Mouse (Mus musculus) kidney, adult 8-10 months (tissue): Measurements from ENCODE around the gene Treml2.
"Not testable (repeated sequence)": the region's sequence is repeated elsewhere in the genome, so short reads cannot be mapped to it uniquely, and the experiment has no call there.

Experiments
- DNase-seq, 2 experiments: peaks; one replicate each; pipeline ENCODE4 v3.0.0; 2022

Treml2 gene

DNA sequence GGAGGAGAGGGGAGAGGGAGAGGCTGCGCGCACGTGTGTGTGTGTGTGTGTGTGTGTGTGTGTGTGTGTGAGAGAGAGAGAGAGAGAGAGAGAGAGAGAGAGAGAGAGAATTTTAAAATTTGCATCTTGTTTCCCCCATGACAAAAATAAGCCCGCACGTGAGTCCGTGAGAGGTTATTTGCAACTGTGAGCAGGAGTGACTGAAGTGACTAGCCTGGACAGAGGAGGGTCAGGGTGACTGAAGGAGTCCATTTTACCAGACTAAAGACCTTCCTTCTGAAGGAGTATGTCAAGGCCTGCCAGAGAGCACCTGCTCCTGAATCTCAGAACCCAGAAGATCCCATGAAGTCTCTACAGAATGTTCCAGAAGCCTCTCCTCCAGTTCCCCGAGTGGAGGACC is 458 bp downstream of the Treml2 start:
- DNase-seq: no peak

DNA sequence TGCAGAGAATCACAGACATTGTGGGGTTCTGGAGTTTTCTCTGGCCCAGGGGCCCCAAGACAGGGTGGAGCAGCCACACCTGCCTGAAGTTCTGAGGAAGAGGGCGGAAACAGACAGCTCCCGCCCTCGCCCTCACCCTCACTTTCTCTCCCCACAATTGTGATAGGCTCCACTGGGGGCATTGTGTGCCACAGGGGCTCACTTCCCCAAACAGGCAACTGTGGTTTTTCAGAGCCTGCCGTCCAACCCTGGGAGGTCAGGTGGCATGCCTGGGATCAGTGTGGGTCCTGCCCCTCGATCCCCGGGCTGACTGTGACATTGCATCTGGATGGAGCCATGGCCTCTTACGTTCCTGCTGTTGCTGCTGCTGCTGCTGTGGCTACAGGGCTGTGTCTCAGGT is 901 bp downstream of the Treml2 start:
- DNase-seq: no peak

DNA sequence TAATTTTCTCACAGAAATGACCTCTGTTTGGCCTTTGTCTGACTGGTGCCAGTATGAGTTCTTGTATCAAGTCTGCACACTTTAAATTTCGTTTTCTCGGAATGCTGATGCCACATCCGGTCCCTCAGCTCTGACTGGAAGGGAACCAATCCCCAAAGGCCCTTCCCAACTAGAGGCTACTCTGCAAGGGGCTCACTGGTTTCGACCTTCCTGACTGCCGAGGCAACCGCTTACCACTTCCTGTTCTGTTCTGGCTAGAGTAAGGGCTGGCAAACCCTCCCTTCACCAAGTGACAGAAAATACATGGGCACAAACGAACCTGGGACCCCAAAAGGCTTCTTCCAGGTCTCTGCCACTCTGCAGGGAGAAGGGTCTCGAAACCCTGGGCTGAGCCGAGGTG is 1.6 kb downstream of the Treml2 start:
- DNase-seq: no peak

DNA sequence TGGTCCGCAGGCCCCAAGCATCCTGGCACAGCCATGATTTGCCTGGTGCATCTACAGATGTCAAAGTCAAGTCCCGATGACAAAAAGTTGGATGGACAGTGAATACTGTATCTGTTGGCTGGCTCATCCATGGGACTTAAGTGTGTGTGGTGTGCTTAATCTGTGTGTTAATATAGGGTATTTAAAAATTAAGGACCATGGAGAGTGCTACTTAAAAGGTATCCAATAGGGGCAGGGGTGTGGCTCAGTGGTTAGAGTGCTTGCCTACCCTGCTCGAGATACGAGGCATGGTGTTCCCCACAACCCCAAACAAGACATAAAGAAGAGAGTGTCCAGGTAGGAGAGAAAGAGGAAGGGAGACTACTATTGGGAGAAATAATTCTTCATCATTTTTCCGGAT is 2.5 kb downstream of the Treml2 start:
- DNase-seq: no peak

DNA sequence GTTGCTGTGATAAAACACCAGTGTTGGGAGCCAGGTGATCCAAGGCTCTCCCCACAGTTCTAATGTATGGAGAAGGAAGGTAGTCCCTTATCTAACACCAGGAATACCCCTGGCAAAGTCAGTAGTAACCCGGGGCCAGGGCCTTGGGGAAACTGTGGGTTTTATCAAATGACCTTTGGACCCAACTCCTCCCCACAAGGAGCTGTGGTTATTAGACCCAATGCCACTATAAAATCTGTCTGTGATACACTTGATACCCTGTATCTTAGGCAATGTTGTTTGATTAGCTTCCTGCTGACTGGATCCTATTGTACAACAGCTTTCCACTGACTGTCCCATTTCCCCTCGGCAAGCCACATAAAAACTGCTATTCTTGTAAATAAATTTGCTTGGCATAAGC is 12.8 kb downstream of the Treml2 start:
- DNase-seq: no peak

DNA sequence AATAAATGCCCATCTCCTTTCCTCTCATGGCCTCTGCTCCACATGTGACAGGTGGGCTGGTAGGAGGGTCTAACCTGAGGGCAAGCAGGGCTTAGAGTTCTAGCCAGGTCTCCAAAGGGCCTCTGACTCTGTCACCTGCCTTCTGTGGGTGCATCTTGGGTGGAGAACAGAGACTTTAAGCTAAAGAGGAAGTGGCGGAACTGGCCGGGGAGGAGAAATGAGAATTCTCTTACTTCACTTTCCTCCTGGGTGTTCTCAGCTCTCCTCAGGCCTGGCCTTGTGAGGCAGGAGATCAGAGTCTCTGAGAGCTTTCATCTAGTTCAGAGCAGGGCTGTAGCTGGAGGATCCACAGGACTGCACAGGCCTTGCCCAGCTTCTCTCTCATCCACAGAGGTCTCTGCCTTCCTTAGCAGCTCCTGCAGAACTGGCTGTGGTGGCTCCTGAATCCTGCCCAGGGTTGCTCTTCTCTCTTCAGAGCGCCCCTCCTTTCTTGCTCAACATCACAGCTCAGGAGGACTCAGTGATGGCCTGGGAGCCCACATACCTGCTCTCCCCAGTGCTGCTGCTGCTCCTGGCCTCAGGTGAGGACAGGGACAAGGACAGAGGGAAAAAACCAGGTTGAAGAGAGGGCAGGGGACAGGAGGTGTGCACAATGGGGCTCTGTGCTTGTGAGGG is 16.7 kb downstream of the Treml2 start, which contains the start of gene B430306N03Rik:
Gene B430306N03Rik, plus strand, starts transcription at position 237 of the 675 bp plus-strand sequence.
- DNase-seq: not testable (repeated sequence)

DNA sequence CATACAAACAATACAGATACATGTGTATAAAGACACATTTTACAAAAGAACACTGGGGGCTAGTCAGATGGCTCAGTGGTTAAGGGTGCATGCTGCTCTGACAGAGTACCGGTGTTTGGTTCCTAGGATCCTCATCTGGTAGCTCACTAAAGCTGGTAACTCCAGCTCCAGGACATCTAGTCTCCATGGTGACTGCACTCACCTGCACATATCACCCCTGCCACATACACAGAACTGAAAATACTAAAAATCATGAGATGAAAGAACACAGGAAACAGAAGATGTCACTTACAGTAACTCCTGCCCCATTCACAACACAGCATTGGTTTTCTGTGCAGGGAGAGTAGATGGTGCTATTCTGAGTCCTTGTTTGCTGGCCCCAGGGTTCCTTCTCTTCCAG is 19.4 kb downstream of the Treml2 start:
- no peak for DNase-seq

DNA sequence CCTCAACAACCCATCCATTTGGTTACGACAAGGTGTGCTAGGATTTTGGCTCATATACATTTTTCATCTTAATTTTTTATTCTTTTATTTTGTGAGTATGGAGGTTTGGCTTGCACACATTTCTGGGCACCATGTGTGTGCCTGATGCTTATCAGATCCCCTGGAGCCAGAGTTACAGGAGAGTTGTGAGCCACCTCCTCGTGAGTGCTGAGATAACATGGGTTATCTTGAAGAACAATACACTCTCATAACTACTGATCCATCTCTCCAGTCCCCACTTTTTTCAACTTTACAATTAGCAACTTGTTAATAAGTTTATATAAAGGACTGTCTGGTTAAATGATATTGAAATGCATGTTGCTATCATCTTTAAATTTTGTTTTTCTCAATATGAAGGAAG is 22.0 kb downstream of the Treml2 start:
- DNase-seq: no peak

DNA sequence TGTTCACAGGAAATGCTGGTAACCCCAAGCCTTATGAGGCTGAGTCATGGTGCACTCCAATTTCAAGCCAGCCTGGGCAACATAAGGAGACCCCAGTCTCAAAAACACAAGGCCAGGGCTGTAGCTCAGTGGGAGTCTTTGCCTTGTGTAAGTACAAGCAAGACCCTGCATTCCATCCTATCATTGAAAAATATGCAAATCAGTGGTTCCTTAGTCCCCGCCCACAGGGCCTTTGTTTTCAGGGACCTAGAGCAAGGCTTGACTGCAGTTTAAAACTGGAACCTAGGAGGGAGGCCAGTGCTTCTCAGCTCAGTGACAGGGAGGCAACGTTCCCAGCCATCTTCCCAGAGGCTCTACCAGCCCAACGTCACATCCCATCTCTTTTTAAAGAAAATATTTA is 23.9 kb downstream of the Treml2 start:
- DNase-seq: no peak

DNA sequence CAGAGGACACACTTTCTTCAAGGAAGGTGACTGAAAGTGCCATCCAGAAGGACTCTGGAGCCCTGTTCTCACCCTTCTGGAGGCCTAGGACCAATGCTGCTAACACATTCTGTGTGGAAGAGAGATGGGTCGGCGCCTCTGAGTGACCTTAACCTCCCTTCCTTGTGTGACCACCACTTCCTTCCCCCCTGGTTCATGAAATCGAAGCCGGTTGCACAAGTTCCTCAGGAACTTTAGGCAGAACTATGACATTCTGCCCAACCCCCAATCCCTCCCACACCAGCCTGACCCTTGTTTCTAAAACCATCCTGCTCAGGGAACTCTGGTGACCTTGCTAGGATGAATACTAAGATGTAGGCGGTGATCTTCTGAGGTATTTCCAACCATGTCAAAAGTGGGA is 25.0 kb downstream of the Treml2 start:
- DNase-seq: no peak

DNA sequence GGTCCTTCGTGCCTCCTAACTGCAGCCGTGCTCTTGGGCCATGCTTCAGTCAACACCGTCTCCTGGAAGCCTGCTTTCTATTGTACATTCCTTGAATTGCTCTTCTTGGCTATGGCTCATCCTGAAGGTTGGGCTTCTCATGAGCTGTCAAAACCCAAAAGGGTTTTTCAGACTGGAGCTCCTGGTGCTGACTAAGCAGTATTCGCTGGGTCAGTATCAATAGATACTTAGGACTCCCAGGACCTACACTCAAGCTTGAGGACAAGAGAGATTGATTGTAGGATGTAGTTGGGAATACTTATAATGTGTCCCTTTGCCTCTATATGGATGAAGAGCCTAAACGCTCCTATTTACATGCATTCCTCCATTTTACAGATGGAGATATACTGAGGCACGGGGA is 25.8 kb downstream of the Treml2 start:
- DNase-seq: no peak

DNA sequence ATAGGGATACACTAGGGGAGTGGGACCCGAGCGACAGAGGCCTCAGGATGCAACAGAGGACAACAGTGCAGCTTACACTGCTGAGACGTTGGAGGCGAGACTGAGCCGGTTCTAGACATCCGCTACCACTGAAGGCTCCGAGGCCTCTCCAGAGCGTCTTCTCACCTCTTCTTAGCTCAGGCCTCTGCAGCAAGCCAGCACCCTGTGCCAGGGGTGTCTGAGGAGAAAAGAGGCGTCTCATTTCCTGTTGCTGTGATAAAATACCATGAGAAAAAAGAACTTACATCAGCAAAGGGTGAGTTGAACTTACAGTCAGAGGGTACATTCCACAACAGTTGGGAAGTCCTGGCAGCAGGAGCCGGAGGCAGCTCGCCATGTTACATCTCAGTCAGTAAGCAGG is 26.3 kb downstream of the Treml2 start:
- DNase-seq: no peak

DNA sequence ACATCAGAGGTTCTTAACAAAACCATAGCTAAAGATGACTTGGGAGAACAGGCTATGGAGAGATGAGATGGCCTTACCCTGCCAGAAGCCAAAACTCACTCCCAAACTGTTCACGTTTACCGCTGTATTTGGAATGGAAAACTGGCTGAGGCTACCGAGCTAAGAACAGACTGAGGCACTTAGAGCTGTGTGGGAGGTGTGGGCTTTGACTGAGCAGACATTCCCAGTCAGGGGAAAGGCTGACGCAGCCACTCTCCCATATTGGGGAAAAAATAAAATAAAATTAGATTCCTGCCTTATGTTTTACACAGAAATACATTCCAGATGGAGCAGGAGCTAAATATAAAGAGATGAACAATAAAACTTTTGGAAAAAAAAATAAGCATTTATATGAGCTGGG is 27.4 kb downstream of the Treml2 start:
- no peak for DNase-seq

DNA sequence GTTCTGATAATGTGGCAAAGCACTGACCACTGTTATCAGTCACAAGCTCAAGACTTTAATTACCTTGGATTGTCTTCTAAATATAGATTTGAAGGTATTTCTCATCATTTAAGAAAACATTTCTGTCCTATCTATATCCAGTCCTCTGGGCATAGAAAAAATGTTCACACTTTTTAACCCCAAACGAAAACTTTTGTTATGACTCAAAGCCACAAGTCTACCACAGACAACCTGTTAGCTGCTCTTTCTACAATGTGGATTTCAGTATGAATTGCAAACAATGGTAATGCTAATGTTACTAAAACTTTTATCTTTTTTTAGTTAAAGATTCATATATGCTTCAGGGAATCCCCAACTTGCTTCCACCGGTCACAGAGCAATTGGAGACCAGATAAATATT is 33.2 kb downstream of the Treml2 start:
- no peak for DNase-seq

DNA sequence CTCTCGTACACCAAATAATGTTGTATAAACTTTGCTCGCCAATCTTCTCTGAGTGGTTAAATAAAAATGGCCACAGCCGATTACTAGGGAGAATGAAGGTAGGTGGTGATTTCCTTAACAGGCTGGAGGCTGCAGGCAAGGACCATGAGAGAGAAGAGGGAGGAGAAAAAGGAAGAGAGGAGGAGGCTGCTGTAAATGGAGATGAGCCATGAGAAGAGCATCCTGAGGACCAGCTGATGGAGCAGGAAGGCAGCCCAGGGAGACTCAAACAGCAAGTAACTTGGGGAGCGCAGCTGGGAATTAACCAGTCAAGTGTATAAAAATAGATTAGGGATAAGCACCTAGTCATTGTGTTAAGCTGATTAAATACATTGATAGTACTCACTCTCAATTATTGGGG is 34.9 kb downstream of the Treml2 start:
- DNase-seq: no peak

DNA sequence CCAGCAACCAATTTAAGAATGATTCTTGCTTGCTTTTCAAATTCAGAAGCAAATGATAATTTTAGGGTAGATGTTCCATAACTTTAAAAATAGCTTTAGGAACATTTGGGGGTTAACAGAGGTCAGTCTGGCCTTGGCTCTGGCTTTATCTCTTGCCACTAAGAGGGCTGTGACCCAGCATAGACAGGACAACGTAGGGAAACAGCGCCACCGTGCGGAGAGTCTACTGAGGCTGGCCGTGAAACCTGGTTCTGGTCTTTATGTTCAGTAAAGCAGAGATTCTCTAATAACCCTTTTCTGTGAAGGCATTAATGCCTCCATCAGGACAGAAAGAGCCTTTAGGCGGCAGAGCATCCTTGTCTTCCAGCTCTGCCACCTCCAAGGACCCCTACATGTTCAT is 37.6 kb downstream of the Treml2 start:
- DNase-seq: peak; percentile 29 to 80

DNA sequence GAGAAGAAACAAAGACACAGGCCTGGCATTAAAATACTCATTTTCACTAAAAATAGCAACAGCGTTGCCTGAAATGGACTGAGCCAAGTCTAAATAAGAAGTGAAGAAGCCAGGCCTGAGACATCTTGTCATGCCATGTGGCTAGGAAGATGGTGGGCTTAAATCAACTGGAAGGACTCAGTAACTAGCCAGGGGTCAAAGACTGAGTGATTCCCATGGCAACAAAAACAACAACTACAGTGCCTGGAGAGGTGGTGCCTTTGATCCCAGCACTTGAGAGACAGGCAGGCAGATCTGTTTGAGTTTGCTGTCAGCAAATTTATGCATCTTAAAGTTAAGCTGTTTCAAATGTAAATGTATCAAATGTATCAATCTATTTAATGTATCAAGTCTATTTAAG is 41.0 kb downstream of the Treml2 start:
- no peak for DNase-seq

DNA sequence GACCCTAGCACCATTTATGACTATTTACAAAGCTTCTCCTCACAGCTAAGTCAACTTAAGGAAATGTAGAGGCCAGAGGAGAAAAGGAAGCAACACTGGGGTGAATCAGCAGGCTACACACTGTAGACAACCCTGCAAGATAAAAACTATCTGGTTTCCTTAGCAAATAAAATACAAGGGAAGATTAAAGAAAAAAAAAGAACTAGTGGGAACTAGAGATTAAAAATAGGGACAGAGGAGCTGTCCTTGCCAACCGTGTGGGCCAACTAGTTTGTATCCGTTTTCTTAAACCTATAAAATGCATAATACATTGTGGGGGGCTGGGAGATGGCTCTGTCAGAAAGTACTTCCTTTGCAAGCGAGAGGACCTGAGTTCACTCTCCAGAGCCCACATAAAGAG is 42.6 kb downstream of the Treml2 start:
- DNase-seq: no peak

DNA sequence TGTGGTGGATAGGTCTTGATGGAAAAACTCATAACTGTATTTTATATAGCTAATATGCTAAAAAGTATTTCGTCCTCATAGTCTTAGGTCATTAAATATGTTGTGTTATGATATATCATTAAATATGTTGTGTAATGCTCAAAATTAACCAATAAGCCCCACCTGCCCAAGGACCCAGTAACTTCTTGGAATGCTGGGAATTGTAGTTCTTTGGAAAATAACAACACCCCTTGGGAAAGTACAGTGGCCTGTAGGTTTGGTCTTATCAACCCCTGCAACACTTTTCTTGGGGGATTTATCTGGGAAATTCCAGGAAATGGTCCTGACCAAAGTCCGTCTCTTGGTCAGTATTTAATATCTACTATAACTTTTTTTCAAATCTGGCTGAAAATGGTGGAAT is 43.8 kb downstream of the Treml2 start:
- DNase-seq: no peak

DNA sequence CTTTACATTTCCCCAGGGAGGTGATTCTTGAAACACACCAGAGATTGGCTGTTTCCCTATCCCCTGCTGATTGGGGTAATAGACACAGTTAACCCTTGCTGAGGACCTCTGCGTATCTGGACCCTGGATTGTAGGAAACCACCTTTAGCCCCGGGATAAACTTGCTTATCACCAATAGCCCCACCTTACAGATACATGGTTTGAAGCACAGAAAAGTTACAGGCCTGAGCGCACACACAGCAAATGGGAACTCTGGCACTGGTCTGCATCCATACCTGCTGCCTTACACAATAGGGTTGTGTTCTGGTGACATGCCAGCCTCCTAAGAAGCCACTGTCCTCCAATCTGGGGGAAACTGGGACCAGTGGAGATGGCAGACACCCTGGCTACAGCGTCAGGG is 46.5 kb downstream of the Treml2 start:
- DNase-seq: no peak

DNA sequence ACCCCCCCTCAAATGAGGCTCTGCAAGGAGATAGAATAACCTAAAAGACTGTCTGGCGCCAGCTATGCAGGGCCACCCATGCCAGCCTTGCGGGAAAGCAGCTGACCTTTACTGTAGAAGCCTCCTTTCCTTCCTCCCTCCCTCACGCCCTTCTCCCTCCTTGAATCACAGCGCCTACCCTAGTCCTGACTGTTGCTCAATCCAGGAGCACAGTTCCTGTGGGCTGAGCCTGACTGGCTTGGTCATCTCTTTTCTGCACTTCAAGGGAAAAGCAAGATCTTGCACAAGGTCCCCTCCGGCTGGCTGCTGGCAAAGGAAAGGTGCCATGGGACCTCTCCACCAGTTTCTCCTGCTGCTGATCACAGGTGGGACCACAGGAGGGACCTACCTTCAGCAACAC is 46.9 kb downstream of the Treml2 start, which contains the start of gene Trem2:
Gene Trem2, plus strand, starts transcription at position 171 of the 400 bp plus-strand sequence.
- DNase-seq: no peak

DNA sequence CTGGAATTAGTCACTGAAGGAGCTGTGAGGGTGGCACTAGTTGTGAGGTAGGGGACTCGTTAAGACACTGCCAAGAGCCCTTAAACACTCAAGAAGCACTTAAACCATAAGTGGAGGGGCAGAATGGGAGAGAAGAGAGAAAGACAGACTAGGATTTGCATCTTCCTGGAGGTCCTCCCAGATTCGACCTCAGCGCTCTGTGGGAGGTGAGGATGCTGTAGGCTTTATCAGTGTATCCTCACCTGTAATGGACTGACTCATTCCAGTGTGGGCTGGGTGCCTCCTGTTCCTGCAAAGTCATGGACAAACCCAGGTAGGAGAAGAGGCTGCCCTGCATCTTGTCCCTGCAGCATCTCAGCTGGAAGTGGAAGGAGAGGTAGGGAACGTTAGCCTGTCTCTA is 47.5 kb downstream of the Treml2 start:
- DNase-seq: no peak

DNA sequence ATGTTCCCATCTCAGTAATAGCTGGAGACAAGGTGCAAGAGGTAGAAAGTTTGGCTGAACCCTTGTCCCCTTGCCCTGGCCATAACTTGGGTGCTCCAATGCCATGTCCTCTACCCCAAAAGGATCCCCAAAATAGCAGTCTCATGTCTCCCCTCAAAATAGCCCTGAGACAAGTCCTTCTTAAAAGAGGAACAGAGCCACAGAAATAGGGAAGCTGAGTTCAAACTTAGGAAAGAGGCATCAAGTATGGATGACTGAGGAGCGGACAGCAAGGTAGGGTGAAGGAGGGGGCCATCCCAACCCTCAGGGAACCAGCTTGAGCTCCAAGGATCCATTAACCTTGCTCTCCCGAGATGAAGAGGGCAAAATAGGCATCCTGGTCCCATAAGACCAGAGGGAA is 48.0 kb downstream of the Treml2 start:
- DNase-seq: no peak

DNA sequence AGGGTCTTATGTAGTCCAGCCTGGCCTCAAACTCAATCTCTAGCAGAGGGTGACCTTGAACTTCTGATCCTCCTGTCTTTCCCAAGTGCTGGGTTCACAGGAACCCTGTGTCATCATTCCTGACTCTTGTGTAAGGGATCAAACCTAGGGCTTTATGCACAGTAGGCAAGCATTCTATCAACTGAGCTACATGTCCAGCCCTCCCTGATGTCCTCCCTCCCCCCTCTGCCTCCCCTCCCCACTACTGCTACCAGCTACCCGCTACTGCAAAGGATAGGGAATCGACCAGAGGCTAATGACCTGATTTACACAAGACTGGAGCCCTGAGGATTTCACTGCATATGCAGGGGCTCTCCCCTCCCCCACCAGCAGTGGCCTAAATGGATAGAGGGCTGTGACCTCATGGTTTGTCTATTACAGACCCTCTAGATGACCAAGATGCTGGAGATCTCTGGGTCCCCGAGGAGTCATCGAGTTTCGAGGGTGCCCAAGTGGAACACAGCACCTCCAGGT is 51.4 kb downstream of the Treml2 start:
- DNase-seq: no peak

DNA sequence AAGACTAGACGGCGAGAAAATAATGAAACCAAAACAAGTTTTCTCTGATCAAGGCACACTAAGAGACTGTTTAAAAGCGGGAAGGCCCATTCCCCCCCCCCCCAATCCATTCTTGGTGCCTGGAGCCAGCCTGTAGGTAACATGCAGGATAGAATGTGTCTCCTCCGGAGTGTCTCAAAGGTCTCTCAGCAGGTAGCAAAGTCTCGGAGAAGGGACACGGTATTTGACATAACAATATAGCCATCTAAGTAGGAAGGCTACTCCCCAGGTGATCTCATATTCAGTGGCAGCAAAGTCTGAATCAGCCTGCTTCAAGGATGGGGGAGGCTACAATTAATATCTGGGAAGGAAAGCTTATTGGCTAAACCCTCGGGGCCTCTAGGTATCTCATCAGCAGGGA is 53.7 kb downstream of the Treml2 start:
- not testable (repeated sequence) for DNase-seq
